Mouse (Mus musculus) CH12.LX (cell line): ENCODE data around the gene Cox14.

Experiments
- CTCF ChIP-seq, 2 experiments: IDR thresholded peaks in 1 of 2; conservative IDR thresholded peaks in 1 of 2; 2 replicates each; pipeline ENCODE4 v1.5.1; 2011 to 2012; ENCODE audit warnings: low read depth in 2 of 2, low read length in 2 of 2, improper control_type of control experiment in 1 of 2, inconsistent platforms in 1 of 2, mild to moderate bottlenecking in 1 of 2, moderate library complexity in 1 of 2
- GABPA ChIP-seq: IDR thresholded peaks from 2 replicates; pipeline ENCODE4 v1.6.1; 2012; ENCODE audit warnings: low read depth, low read length, improper control_type of control experiment, inconsistent platforms; ENCODE audit not compliant: insufficient replicate concordance
- IRF4 ChIP-seq: IDR thresholded peaks from 2 replicates; pipeline ENCODE4 v1.6.1; 2014; ENCODE audit warnings: low read depth, mild to moderate bottlenecking, inconsistent platforms, low read length, improper control_type of control experiment
- KAT2A ChIP-seq: IDR thresholded peaks from 2 replicates; pipeline ENCODE4 v1.6.1; 2012; ENCODE audit warnings: low read length, improper control_type of control experiment, inconsistent platforms; ENCODE audit not compliant: insufficient replicate concordance
- MAZ ChIP-seq: IDR thresholded peaks from 2 replicates; pipeline ENCODE4 v1.6.1; 2012; ENCODE audit warnings: low read depth, mild to moderate bottlenecking, inconsistent platforms, low read length, improper control_type of control experiment, moderate library complexity
- MEF2A ChIP-seq: IDR thresholded peaks from 2 replicates; pipeline ENCODE4 v1.6.1; 2014; ENCODE audit warnings: low read depth, mild to moderate bottlenecking, inconsistent platforms, low read length, improper control_type of control experiment, borderline replicate concordance

GRCm38 (mm10) chr15:99715982-99716746 is 9.3 kb upstream of the Cox14 start:
- TF ChIP-seq MEF2A (no peak), IRF4 (no peak), MAZ (no peak), GABPA (no peak), CTCF (conservative IDR thresholded peaks at IDR 0.05 in 1 of 2, IDR thresholded peaks at IDR 0.05 in 1 of 2; ENCODE audit: low read depth in 2 of 2, low read length in 2 of 2) (no peak), KAT2A (no peak)
